Mouse (Mus musculus): ENCODE measurements at regions not wholly inside any gene's neighbourhood (a gene's known extent, or its start where the extent isn't known, plus 50 kb on each side); places are given as distances from the start of the nearest gene placed in this dataset.
"Not testable (repeated sequence)": the region's sequence is repeated elsewhere in the genome, so short reads cannot be mapped to it uniquely, and the experiment has no call there.

GRCm38 (mm10) chr11:56505068-56505467 is 464.3 kb upstream of the Nmur2 start:
- no peak overlapping the region for H3K9ac ChIP-seq (replicated peaks; ENCODE audit: low read depth, low read length)
- no peaks in the 10 kb centered on the region for H3K27me3 ChIP-seq (ENCODE audit: control insufficient read depth, insufficient read depth, low read length)
- no peak overlapping the region for H3K4me2 ChIP-seq (ENCODE audit: low read depth, low read length)
- WGBS = 68% methylated on average over 4 of the region's 4 CpGs
- H3K4me3 ChIP-seq (ENCODE audit: low read depth, low read length) = no peak overlapping the region
- no peaks in the 10 kb centered on the region for H3K9me3 ChIP-seq (ENCODE audit: control insufficient read depth, low read length)
- no peak overlapping the region for H3K27ac ChIP-seq (ENCODE audit: low read depth, low read length)
- ATAC-seq (ENCODE audit: low read depth) = no peak
- no peaks in the 10 kb centered on the region for H3K36me3 ChIP-seq (ENCODE audit: control insufficient read depth, insufficient read depth, low read length)
- H3K4me1 ChIP-seq (ENCODE audit: control insufficient read depth, insufficient read depth, low read length) = no peaks in the 10 kb centered on the region

DNA sequence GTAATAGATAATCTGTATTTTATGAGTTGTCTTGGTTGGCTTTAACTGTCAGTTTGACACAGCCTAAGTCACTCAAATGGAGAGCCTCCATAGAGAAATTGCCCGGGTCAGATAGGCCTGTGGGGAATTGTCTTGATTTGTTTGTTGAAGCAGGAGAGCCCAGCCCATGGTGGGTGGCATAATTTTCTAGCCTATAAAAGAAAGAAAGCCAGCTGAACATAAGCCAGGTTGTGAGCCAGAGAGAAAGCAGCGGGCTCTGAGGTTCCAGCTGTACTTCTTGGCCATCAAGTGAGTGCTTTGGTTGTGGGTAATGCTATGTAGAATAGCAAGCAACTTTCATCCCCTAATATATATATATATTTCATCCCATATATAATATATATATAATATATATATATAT is 474.1 kb upstream of the Nmur2 start:
- H3K27me3 ChIP-seq (ENCODE audit: control insufficient read depth, insufficient read depth, low read length) = no peaks in the 10 kb centered on the region
- H3K4me1 ChIP-seq (ENCODE audit: control insufficient read depth, insufficient read depth, low read length) = no peaks in the 10 kb centered on the region
- H3K4me3 ChIP-seq (ENCODE audit: low read depth, low read length) = no peak overlapping the region
- no peak for ATAC-seq (ENCODE audit: low read depth)
- no peak overlapping the region for H3K27ac ChIP-seq (ENCODE audit: low read depth, low read length)
- whole genome bisulfite sequencing = 57% methylated on average over 2 of the region's 2 CpGs
- no peaks in the 10 kb centered on the region for H3K9me3 ChIP-seq (ENCODE audit: control insufficient read depth, low read length)
- H3K9ac ChIP-seq (replicated peaks; ENCODE audit: low read depth, low read length) = no peak overlapping the region
- H3K4me2 ChIP-seq (ENCODE audit: low read depth, low read length) = no peak overlapping the region
- H3K36me3 ChIP-seq (ENCODE audit: control insufficient read depth, insufficient read depth, low read length) = no peaks in the 10 kb centered on the region

DNA sequence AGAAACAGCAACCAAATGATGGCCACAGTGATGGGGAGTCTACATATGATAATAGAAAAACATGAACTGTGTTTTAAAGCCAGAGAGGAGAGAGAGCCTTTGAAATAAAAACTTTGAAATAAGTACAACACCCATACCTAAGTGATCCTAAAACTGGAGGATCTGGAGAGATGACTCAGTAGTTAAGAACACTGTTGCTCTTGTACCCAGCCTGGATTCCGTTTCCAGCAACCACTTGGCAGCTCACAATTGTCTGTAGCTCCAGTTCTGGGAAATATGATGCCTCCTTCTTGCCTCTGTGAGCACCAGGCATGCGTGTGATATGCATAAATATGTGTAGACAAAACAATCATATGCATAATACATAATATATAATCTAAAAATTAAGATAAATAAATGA is 477.7 kb upstream of the Nmur2 start:
- Histone ChIP-seq H3K9me3 (ENCODE audit: control insufficient read depth, low read length) (no peaks in the 10 kb centered on the region), H3K9ac (replicated peaks; ENCODE audit: low read depth, low read length) (no peak overlapping the region), H3K27ac (ENCODE audit: low read depth, low read length) (no peak overlapping the region), H3K4me1 (ENCODE audit: control insufficient read depth, insufficient read depth, low read length) (no peaks in the 10 kb centered on the region), H3K4me2 (ENCODE audit: low read depth, low read length) (no peak overlapping the region), H3K4me3 (ENCODE audit: low read depth, low read length) (no peak overlapping the region), H3K27me3 (ENCODE audit: control insufficient read depth, insufficient read depth, low read length) (no peaks in the 10 kb centered on the region), H3K36me3 (ENCODE audit: control insufficient read depth, insufficient read depth, low read length) (no peaks in the 10 kb centered on the region)
- 75% methylated on average over 2 of the region's 2 CpGs for WGBS
- ATAC-seq (ENCODE audit: low read depth) = no peak

DNA sequence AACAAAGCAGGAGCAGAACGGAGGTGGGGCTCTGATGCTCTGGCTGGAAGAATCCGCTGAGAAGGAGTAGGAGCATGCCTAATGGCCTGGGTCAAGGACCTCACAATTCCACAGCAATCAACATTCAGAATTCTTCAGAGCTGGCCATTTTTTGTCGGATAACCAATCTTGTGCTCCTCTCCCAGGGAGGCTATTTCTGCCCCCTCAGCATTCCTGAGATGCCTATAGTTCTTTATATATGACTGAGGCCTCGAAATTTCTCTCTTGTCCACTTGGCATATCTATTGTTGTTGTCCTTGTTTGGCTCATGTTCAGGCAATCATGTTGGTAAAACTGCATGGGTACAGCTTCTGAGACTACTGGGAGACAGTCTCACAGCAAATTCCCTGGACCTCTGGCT is 460.5 kb upstream of the Gria1 start:
- 65% methylated on average over 4 of the region's 4 CpGs for WGBS
- ATAC-seq (ENCODE audit: low read depth) = no peak
- H3K27ac ChIP-seq (ENCODE audit: low read depth, low read length) = no peak overlapping the region

GRCm38 (mm10) chr11:56556332-56556731 is 454.9 kb upstream of the Gria1 start:
- H3K9ac ChIP-seq (replicated peaks; ENCODE audit: low read depth, low read length) = no peak overlapping the region
- H3K27me3 ChIP-seq (ENCODE audit: control insufficient read depth, insufficient read depth, low read length) = no peaks in the 10 kb centered on the region
- 75% methylated on average over 1 of the region's 1 CpGs for WGBS
- H3K4me2 ChIP-seq (ENCODE audit: low read depth, low read length) = no peak overlapping the region
- H3K4me3 ChIP-seq (ENCODE audit: low read depth, low read length) = no peak overlapping the region
- no peaks in the 10 kb centered on the region for H3K9me3 ChIP-seq (ENCODE audit: control insufficient read depth, low read length)
- H3K36me3 ChIP-seq (ENCODE audit: control insufficient read depth, insufficient read depth, low read length) = no peaks in the 10 kb centered on the region
- no peaks in the 10 kb centered on the region for H3K4me1 ChIP-seq (ENCODE audit: control insufficient read depth, insufficient read depth, low read length)
- ATAC-seq (ENCODE audit: low read depth) = no peak
- no peak overlapping the region for H3K27ac ChIP-seq (ENCODE audit: low read depth, low read length)

More for the DNA sequence above, 460.5 kb upstream of the Gria1 start:
- no peaks in the 10 kb centered on the region for H3K9me3 ChIP-seq (ENCODE audit: control insufficient read depth, low read length)
- H3K4me1 ChIP-seq (ENCODE audit: control insufficient read depth, insufficient read depth, low read length) = no peaks in the 10 kb centered on the region
- no peak overlapping the region for H3K9ac ChIP-seq (replicated peaks; ENCODE audit: low read depth, low read length)
- H3K4me2 ChIP-seq (ENCODE audit: low read depth, low read length) = no peak overlapping the region
- H3K27me3 ChIP-seq (ENCODE audit: control insufficient read depth, insufficient read depth, low read length) = no peaks in the 10 kb centered on the region
- H3K36me3 ChIP-seq (ENCODE audit: control insufficient read depth, insufficient read depth, low read length) = no peaks in the 10 kb centered on the region
- no peak overlapping the region for H3K4me3 ChIP-seq (ENCODE audit: low read depth, low read length)

DNA sequence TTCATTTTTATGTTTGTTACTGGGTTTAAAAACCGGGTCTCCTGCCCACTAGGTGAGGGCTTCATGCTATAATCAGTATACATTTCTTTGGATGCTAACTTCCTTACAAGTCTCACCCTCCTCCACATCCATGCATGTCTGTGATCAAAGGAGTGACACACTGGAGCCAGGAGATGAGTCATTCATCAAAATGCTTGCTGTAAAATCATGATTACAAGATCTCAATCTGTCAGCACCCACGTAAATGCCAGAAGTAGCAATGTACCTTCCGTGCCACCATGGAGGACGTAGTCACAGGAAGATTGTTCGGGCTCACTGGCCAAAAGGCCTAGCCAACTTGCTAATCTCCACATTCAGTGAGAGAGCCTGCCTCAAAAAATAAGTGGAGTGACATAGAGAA is 431.2 kb upstream of the Gria1 start:
- H3K9me3 ChIP-seq (ENCODE audit: control insufficient read depth, low read length) = no peaks in the 10 kb centered on the region
- no peaks in the 10 kb centered on the region for H3K27me3 ChIP-seq (ENCODE audit: control insufficient read depth, insufficient read depth, low read length)
- no peak overlapping the region for H3K27ac ChIP-seq (ENCODE audit: low read depth, low read length)
- no peak for ATAC-seq (ENCODE audit: low read depth)
- no peak overlapping the region for H3K9ac ChIP-seq (replicated peaks; ENCODE audit: low read depth, low read length)
- no peaks in the 10 kb centered on the region for H3K4me1 ChIP-seq (ENCODE audit: control insufficient read depth, insufficient read depth, low read length)
- no peak overlapping the region for H3K4me2 ChIP-seq (ENCODE audit: low read depth, low read length)
- H3K36me3 ChIP-seq (ENCODE audit: control insufficient read depth, insufficient read depth, low read length) = no peaks in the 10 kb centered on the region
- WGBS = 86% methylated on average over 5 of the region's 5 CpGs
- H3K4me3 ChIP-seq (ENCODE audit: low read depth, low read length) = no peak overlapping the region

GRCm38 (mm10) chr11:56583054-56583453 is 428.1 kb upstream of the Gria1 start:
- H3K4me1 ChIP-seq (ENCODE audit: control insufficient read depth, insufficient read depth, low read length) = no peaks in the 10 kb centered on the region
- 74% methylated on average over 3 of the region's 3 CpGs for WGBS

DNA sequence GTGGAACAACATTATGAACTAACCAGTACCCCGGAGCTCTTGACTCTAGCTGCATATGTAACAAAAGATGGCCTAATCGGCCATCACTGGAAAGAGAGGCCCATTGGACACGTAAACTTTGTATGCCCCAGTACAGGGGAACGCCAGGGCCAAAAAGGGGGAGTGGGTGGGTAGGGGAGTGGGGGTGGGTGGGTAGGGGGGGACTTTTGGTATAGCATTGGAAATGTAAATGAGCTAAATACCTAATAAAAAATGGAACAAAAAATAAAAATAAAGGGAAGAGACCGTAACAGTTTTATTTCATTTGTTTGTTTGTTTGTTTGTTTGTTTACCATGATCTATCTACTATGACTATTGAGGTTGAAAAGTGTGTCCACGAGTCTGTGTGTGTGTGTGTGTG is 417.8 kb upstream of the Gria1 start:
- H3K9ac ChIP-seq (replicated peaks; ENCODE audit: low read depth, low read length); H3K4me3 ChIP-seq (ENCODE audit: low read depth, low read length); H3K4me2 ChIP-seq (ENCODE audit: low read depth, low read length); H3K4me1 ChIP-seq (ENCODE audit: control insufficient read depth, insufficient read depth, low read length); H3K27me3 ChIP-seq (ENCODE audit: control insufficient read depth, insufficient read depth, low read length); H3K27ac ChIP-seq (ENCODE audit: low read depth, low read length); H3K36me3 ChIP-seq (ENCODE audit: control insufficient read depth, insufficient read depth, low read length); H3K9me3 ChIP-seq (ENCODE audit: control insufficient read depth, low read length): not testable (repeated sequence)
- ATAC-seq (ENCODE audit: low read depth) = peak; percentile 80; the same call in 1 of the 2 replicates
- WGBS = 93% methylated on average over 3 of the region's 6 CpGs

More at GRCm38 (mm10) chr11:56583054-56583453, 428.1 kb upstream of the Gria1 start:
- Histone ChIP-seq H3K4me3 (ENCODE audit: low read depth, low read length) (no peak overlapping the region), H3K27me3 (ENCODE audit: control insufficient read depth, insufficient read depth, low read length) (no peaks in the 10 kb centered on the region), H3K27ac (ENCODE audit: low read depth, low read length) (no peak overlapping the region), H3K9ac (replicated peaks; ENCODE audit: low read depth, low read length) (no peak overlapping the region), H3K4me2 (ENCODE audit: low read depth, low read length) (no peak overlapping the region), H3K9me3 (ENCODE audit: control insufficient read depth, low read length) (no peaks in the 10 kb centered on the region), H3K36me3 (ENCODE audit: control insufficient read depth, insufficient read depth, low read length) (no peaks in the 10 kb centered on the region)
- ATAC-seq (ENCODE audit: low read depth) = no peak

DNA sequence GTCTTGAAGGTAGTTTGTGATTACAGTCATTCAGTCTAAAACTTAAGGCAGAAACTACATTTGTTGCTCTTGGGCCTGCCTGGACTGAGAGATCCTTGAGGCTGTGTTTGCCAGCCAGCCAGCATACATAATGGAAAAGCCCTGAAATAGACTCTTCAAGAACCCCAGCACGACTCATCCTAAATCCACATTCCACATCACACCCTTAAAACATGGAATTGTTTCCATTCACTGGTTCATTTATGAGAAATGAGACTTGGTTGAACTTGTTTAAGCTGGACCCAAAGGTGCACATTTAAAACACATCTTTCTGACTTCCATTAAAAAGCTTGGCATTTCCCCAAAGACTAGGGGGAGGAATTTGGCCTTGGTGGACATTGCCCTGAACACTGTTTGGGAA is 407.4 kb upstream of the Gria1 start:
- ATAC-seq (ENCODE audit: low read depth) = no peak
- no peaks in the 10 kb centered on the region for H3K27me3 ChIP-seq (ENCODE audit: control insufficient read depth, insufficient read depth, low read length)

DNA sequence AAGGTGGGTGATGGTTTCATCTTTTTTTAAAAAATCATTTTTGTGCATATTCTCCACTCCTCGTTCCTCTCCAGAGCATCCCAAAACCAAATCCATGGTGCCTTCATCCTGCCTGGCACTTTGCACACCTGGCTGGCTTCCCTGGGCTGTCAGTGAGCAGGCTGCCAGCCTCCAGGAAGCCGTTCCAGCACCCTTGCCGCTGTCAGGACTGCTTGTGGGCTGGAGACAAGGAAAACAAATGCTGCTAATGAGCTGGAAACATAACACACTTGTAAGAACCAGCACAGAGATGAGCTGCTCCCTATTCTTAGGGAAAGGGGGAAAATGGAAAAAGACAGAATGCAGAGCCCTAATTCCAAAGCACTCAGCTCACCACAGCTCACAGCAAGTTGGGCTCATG is 383.5 kb upstream of the Gria1 start:
- ATAC-seq (ENCODE audit: low read depth) = no peak
- H3K27me3 ChIP-seq (ENCODE audit: control insufficient read depth, insufficient read depth, low read length) = no peaks in the 10 kb centered on the region
- no peak overlapping the region for H3K27ac ChIP-seq (ENCODE audit: low read depth, low read length)

More for the DNA sequence above, 407.4 kb upstream of the Gria1 start:
- H3K4me3 ChIP-seq (ENCODE audit: low read depth, low read length) = no peak overlapping the region
- H3K4me1 ChIP-seq (ENCODE audit: control insufficient read depth, insufficient read depth, low read length) = no peaks in the 10 kb centered on the region
- 86% methylated on average over 1 of the region's 1 CpGs for WGBS
- H3K9me3 ChIP-seq (ENCODE audit: control insufficient read depth, low read length) = no peaks in the 10 kb centered on the region
- H3K9ac ChIP-seq (replicated peaks; ENCODE audit: low read depth, low read length) = no peak overlapping the region
- H3K36me3 ChIP-seq (ENCODE audit: control insufficient read depth, insufficient read depth, low read length) = no peaks in the 10 kb centered on the region
- no peak overlapping the region for H3K27ac ChIP-seq (ENCODE audit: low read depth, low read length)
- H3K4me2 ChIP-seq (ENCODE audit: low read depth, low read length) = no peak overlapping the region

More for the DNA sequence above, 383.5 kb upstream of the Gria1 start:
- no peaks in the 10 kb centered on the region for H3K9me3 ChIP-seq (ENCODE audit: control insufficient read depth, low read length)
- H3K4me1 ChIP-seq (ENCODE audit: control insufficient read depth, insufficient read depth, low read length) = no peaks in the 10 kb centered on the region
- WGBS = 63% methylated on average over 3 of the region's 3 CpGs
- H3K4me2 ChIP-seq (ENCODE audit: low read depth, low read length) = no peak overlapping the region
- H3K36me3 ChIP-seq (ENCODE audit: control insufficient read depth, insufficient read depth, low read length) = no peaks in the 10 kb centered on the region
- H3K9ac ChIP-seq (replicated peaks; ENCODE audit: low read depth, low read length) = no peak overlapping the region
- H3K4me3 ChIP-seq (ENCODE audit: low read depth, low read length) = no peak overlapping the region

Measured in neural tube, embryonic 14.5 days (tissue).